Mouse (Mus musculus): Measurements from ENCODE around the gene Olfr175-ps1. TPM values are rescaled to one million over a fixed set of nuclear protein-coding genes. Genes with fewer than 3 reads are reported as not detected.

Olfr175-ps1 gene
- polyA plus RNA-seq (2012; fragmentation: generic; extraction: Trizol): not detected
- long read RNA-seq, experiment 1: 0 reads
- long read RNA-seq, experiment 2: 0 reads

DNA sequence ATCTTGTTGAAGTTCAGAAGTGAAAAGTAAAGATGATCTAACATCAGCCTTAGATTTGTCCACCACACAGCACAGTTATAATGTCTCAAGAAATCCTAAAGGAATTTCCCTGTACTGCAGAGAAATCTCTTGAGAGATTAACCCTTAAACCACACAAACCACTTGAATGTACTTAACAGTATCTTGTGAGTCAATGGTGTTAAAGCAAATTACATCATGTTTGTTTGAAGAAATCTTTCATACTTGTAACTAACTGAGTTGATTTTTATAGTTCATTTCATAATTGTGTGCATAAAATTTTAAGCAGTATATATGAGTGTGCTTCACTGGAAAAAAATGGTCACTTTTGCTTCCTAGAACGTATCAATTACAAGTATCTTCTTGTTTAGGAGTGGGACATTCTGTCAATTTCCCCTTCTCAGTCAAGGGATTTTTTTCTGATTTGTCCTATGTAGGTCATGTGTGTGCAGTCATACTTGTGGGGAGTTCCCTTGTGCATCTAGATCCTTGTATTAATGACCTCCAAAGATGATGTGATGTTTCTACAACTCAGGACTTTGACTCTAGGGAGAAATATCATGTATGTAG is at the start of gene Olfr175-ps1:
TSS of gene Olfr175-ps1 (minus strand) at position 51 of the 588 bp plus-strand sequence.
- Histone ChIP-seq H3ac (ENCODE audit: control insufficient read depth, insufficient read length, low read depth) (no peak within 1 kb of the TSS), H3K79me2 (ENCODE audit: control insufficient read depth, insufficient read depth) (no peaks in the 10 kb centered on the region), H3K79me3 (ENCODE audit: low read depth) (no peaks in the 10 kb centered on the region), H3K4me3 (ENCODE audit: insufficient read depth, poor library complexity, severe bottlenecking) (no peak within 1 kb of the TSS), H3K36me3 (ENCODE audit: control insufficient read depth, insufficient read depth) (no peaks in the 10 kb centered on the region), H3K27me3 (ENCODE audit: control insufficient read depth, insufficient read depth, insufficient read length) (no peaks in the 10 kb centered on the region)
- TF ChIP-seq MAX (IDR thresholded peaks at IDR 0.05) (no peak), MYOG (IDR thresholded peaks at IDR 0.05; ENCODE audit: control insufficient read depth, extremely low read depth, insufficient read length) (no peak), CEBPB (IDR thresholded peaks at IDR 0.05; ENCODE audit: low read depth) (no peak), FOSL1 (IDR thresholded peaks at IDR 0.05; ENCODE audit: insufficient read depth, low read length, poor library complexity, severe bottlenecking) (no peak), USF1 (IDR thresholded peaks at IDR 0.05; ENCODE audit: low read depth) (no peak), MYOD1 (IDR thresholded peaks at IDR 0.05; ENCODE audit: control insufficient read depth, insufficient read length, low read depth) (no peak), CTCF (IDR thresholded peaks at IDR 0.05; ENCODE audit: control insufficient read depth, insufficient read depth, insufficient read length) (no peak)

GRCm38 (mm10) chr16:58874668-58875067 is 48.1 kb upstream of the Olfr175-ps1 start, which contains the start of gene Olfr177:
Olfr177 (minus strand) TSS chr16:58874768.
- Histone ChIP-seq H3K27me3 (ENCODE audit: control insufficient read depth, insufficient read depth, insufficient read length) (no peaks in the 10 kb centered on the region), H3ac (ENCODE audit: control insufficient read depth, insufficient read length, low read depth) (no peak within 1 kb of the TSS), H3K79me3 (ENCODE audit: low read depth) (no peaks in the 10 kb centered on the region), H3K4me3 (ENCODE audit: insufficient read depth, poor library complexity, severe bottlenecking) (no peak within 1 kb of the TSS), H3K36me3 (ENCODE audit: control insufficient read depth, insufficient read depth) (no peaks in the 10 kb centered on the region), H3K79me2 (ENCODE audit: control insufficient read depth, insufficient read depth) (no peaks in the 10 kb centered on the region)
- no peak for TF ChIP-seq CTCF (IDR thresholded peaks at IDR 0.05; ENCODE audit: control insufficient read depth, insufficient read depth, insufficient read length)
- TF ChIP-seq CEBPB (IDR thresholded peaks at IDR 0.05; ENCODE audit: low read depth): no peak
- no peak for TF ChIP-seq MYOG (IDR thresholded peaks at IDR 0.05; ENCODE audit: control insufficient read depth, extremely low read depth, insufficient read length)
- no peak for TF ChIP-seq FOSL1 (IDR thresholded peaks at IDR 0.05; ENCODE audit: insufficient read depth, low read length, poor library complexity, severe bottlenecking)
- TF ChIP-seq MYOD1 (IDR thresholded peaks at IDR 0.05; ENCODE audit: control insufficient read depth, insufficient read length, low read depth): no peak
- no peak for TF ChIP-seq USF1 (IDR thresholded peaks at IDR 0.05; ENCODE audit: low read depth)
- no peak for TF ChIP-seq MAX (IDR thresholded peaks at IDR 0.05)

DNA sequence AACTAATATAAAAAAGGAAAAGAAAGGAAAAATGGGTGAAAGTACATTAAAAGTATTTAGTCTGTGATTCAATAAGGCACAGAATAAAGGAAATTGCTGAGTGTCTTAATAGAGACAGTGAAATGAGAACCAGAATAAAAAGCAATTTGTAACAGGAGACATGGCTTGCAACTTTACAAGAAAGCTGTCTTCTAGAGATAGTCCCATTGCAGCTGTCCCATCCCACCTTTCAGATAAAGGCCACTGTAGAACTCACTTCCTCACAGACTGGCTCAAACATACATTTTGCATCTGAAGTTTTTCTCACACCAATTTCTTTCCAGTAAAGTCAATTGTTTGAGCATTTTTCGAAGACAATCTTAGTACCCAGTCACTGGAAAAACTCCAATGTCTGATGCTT is 34.9 kb upstream of the Olfr175-ps1 start:
- Histone ChIP-seq H3K79me3 (ENCODE audit: low read depth) (no peaks in the 10 kb centered on the region), H3K79me2 (ENCODE audit: control insufficient read depth, insufficient read depth) (no peaks in the 10 kb centered on the region), H3K4me3 (ENCODE audit: insufficient read depth, poor library complexity, severe bottlenecking) (no peak overlapping the region), H3K27me3 (ENCODE audit: control insufficient read depth, insufficient read depth, insufficient read length) (no peaks in the 10 kb centered on the region), H3K36me3 (ENCODE audit: control insufficient read depth, insufficient read depth) (no peaks in the 10 kb centered on the region), H3ac (ENCODE audit: control insufficient read depth, insufficient read length, low read depth) (no peak overlapping the region)
- TF ChIP-seq MYOD1 (IDR thresholded peaks at IDR 0.05; ENCODE audit: control insufficient read depth, insufficient read length, low read depth): no peak
- TF ChIP-seq CEBPB (IDR thresholded peaks at IDR 0.05; ENCODE audit: low read depth): no peak
- no peak for TF ChIP-seq CTCF (IDR thresholded peaks at IDR 0.05; ENCODE audit: control insufficient read depth, insufficient read depth, insufficient read length)
- no peak for TF ChIP-seq MAX (IDR thresholded peaks at IDR 0.05)
- TF ChIP-seq FOSL1 (IDR thresholded peaks at IDR 0.05; ENCODE audit: insufficient read depth, low read length, poor library complexity, severe bottlenecking): no peak
- TF ChIP-seq USF1 (IDR thresholded peaks at IDR 0.05; ENCODE audit: low read depth): no peak
- no peak for TF ChIP-seq MYOG (IDR thresholded peaks at IDR 0.05; ENCODE audit: control insufficient read depth, extremely low read depth, insufficient read length)

DNA sequence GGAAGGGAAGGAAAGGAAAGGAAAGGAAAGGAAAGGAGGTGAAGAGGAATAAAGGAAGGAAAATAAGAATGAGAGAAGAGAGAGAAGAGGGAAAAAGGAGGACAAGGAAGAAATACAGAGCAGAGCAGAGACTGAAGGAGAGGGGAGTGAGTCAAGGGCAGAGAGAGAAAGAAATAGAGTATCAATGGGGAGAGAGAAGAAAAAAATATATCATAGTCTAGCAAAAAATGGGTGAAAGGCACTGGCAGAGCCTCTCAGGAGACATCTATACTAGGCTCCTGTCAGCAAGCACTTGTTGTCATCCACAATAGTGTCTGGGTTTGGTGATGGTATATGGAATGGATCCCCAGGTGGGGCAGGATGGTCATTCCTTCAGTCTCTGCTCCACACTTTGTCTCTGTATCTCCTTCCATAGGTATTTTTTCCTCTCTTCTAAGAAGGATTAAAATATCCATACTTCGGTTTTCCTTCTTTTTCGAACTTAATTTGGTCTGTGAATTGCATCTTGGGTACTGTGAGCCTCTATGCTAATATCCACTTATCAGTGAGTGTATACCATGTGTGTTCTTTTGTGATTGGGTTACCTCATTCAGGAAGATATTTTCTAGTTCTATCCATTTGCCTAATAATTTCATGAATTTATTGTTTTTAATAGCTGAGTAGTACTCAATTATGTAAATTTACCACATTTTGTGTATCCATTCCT is 33.6 kb upstream of the Olfr175-ps1 start:
- no peak for TF ChIP-seq USF1 (IDR thresholded peaks at IDR 0.05; ENCODE audit: low read depth)
- TF ChIP-seq MYOG (IDR thresholded peaks at IDR 0.05; ENCODE audit: control insufficient read depth, extremely low read depth, insufficient read length): no peak
- no peak for TF ChIP-seq CTCF (IDR thresholded peaks at IDR 0.05; ENCODE audit: control insufficient read depth, insufficient read depth, insufficient read length)
- Histone ChIP-seq H3ac (ENCODE audit: control insufficient read depth, insufficient read length, low read depth) (no peak overlapping the region), H3K4me3 (ENCODE audit: insufficient read depth, poor library complexity, severe bottlenecking) (no peak overlapping the region), H3K27me3 (ENCODE audit: control insufficient read depth, insufficient read depth, insufficient read length) (no peaks in the 10 kb centered on the region), H3K79me2 (ENCODE audit: control insufficient read depth, insufficient read depth) (no peaks in the 10 kb centered on the region), H3K79me3 (ENCODE audit: low read depth) (no peaks in the 10 kb centered on the region), H3K36me3 (ENCODE audit: control insufficient read depth, insufficient read depth) (no peaks in the 10 kb centered on the region)

GRCm38 (mm10) chr16:58800168-58800567 is 26.4 kb downstream of the Olfr175-ps1 start, which contains the start of gene Olfr173:
Olfr173 (minus strand) TSS chr16:58800268.
- H3ac ChIP-seq (ENCODE audit: control insufficient read depth, insufficient read length, low read depth): no peak within 1 kb of the TSS
- no peak within 1 kb of the TSS for H3K4me3 ChIP-seq (ENCODE audit: insufficient read depth, poor library complexity, severe bottlenecking)
- no peaks in the 10 kb centered on the region for H3K27me3 ChIP-seq (ENCODE audit: control insufficient read depth, insufficient read depth, insufficient read length)
- no peak for TF ChIP-seq CEBPB (IDR thresholded peaks at IDR 0.05; ENCODE audit: low read depth)
- no peak for TF ChIP-seq FOSL1 (IDR thresholded peaks at IDR 0.05; ENCODE audit: insufficient read depth, low read length, poor library complexity, severe bottlenecking)
- no peak for TF ChIP-seq CTCF (IDR thresholded peaks at IDR 0.05; ENCODE audit: control insufficient read depth, insufficient read depth, insufficient read length)
- TF ChIP-seq MYOD1 (IDR thresholded peaks at IDR 0.05; ENCODE audit: control insufficient read depth, insufficient read length, low read depth): no peak
- no peak for TF ChIP-seq MYOG (IDR thresholded peaks at IDR 0.05; ENCODE audit: control insufficient read depth, extremely low read depth, insufficient read length)
- no peak for TF ChIP-seq MAX (IDR thresholded peaks at IDR 0.05)
- no peak for TF ChIP-seq USF1 (IDR thresholded peaks at IDR 0.05; ENCODE audit: low read depth)
- H3K79me2 ChIP-seq (ENCODE audit: control insufficient read depth, insufficient read depth): no peaks in the 10 kb centered on the region
- no peaks in the 10 kb centered on the region for H3K36me3 ChIP-seq (ENCODE audit: control insufficient read depth, insufficient read depth)
- no peaks in the 10 kb centered on the region for H3K79me3 ChIP-seq (ENCODE audit: low read depth)

Other genes starting within 250 kb of the Olfr175-ps1 start
- gene Gm813, start 209.8 kb downstream of the Olfr175-ps1 start, polyA plus RNA-seq (2012; fragmentation: generic; extraction: Trizol): not detected
- gene E330017A01Rik, start 188.0 kb downstream of the Olfr175-ps1 start, polyA plus RNA-seq (2012; fragmentation: generic; extraction: Trizol): not detected
- 9.8 TPM for gene Cpox, start 156.5 kb downstream of the Olfr175-ps1 start, polyA plus RNA-seq (2012; fragmentation: generic; extraction: Trizol)
- gene Gpr15, start 107.7 kb downstream of the Olfr175-ps1 start, polyA plus RNA-seq (2012; fragmentation: generic; extraction: Trizol): not detected
- 69.6 TPM for gene Cldnd1, start 98.9 kb downstream of the Olfr175-ps1 start, polyA plus RNA-seq (2012; fragmentation: generic; extraction: Trizol)
- gene Olfr172, start 63.6 kb downstream of the Olfr175-ps1 start, polyA plus RNA-seq (2012; fragmentation: generic; extraction: Trizol): not detected
- gene Olfr173, start 26.5 kb downstream of the Olfr175-ps1 start, polyA plus RNA-seq (2012; fragmentation: generic; extraction: Trizol): not detected
- gene Olfr177, start 48.0 kb upstream of the Olfr175-ps1 start, polyA plus RNA-seq (2012; fragmentation: generic; extraction: Trizol): not detected
- not detected for gene Olfr178, start 65.3 kb upstream of the Olfr175-ps1 start, polyA plus RNA-seq (2012; fragmentation: generic; extraction: Trizol)
- gene Olfr181, start 102.0 kb upstream of the Olfr175-ps1 start, polyA plus RNA-seq (2012; fragmentation: generic; extraction: Trizol): not detected
- gene Olfr180, start 102.6 kb upstream of the Olfr175-ps1 start, polyA plus RNA-seq (2012; fragmentation: generic; extraction: Trizol): not detected
- not detected for gene Olfr183, start 168.6 kb upstream of the Olfr175-ps1 start, polyA plus RNA-seq (2012; fragmentation: generic; extraction: Trizol)
- not detected for gene Olfr186, start 203.5 kb upstream of the Olfr175-ps1 start, polyA plus RNA-seq (2012; fragmentation: generic; extraction: Trizol)
- not detected for gene Olfr187, start 213.0 kb upstream of the Olfr175-ps1 start, polyA plus RNA-seq (2012; fragmentation: generic; extraction: Trizol)